Mouse (Mus musculus) layer of hippocampus, adult 9-10 months (tissue): ENCODE measurements around the gene Psmb11.

Experiments
- DNase-seq: peaks from one replicate; pipeline ENCODE4 v3.0.0; 2022; ENCODE audit warnings: low spot score

The Psmb11 gene

GRCm38 (mm10) chr14:54621133-54621532 lies at the start of gene Psmb11:
TSS of gene Psmb11 (plus strand) at chr14:54621433.
- no peak for DNase-seq

GRCm38 (mm10) chr14:54572122-54572521 lies 49.1 kb upstream of the Psmb11 start:
- DNase-seq: no peak

- no peak for DNase-seq
These were observed 48.2 kb upstream of the Psmb11 start for GRCm38 (mm10) chr14:54572790-54573736.

- DNase-seq: no peak
These were observed 47.0 kb upstream of the Psmb11 start for GRCm38 (mm10) chr14:54574253-54574652.

- no peak for DNase-seq
These were observed 46.2 kb upstream of the Psmb11 start for GRCm38 (mm10) chr14:54575031-54575430.

GRCm38 (mm10) chr14:54575631-54576030 lies 45.6 kb upstream of the Psmb11 start:
- DNase-seq: no peak

- no peak for DNase-seq
These were observed 44.8 kb upstream of the Psmb11 start for GRCm38 (mm10) chr14:54576241-54577088.

- DNase-seq: no peak
These were observed 43.9 kb upstream of the Psmb11 start, which contains the start of gene Ajuba for GRCm38 (mm10) chr14:54577089-54577982. TSS of gene Ajuba (minus strand) at chr14:54577558.

- DNase-seq: no peak
These were observed 43.2 kb upstream of the Psmb11 start for GRCm38 (mm10) chr14:54578063-54578462.

GRCm38 (mm10) chr14:54579638-54580037 lies 41.6 kb upstream of the Psmb11 start:
- no peak for DNase-seq

GRCm38 (mm10) chr14:54582536-54582935 lies 38.7 kb upstream of the Psmb11 start:
- no peak for DNase-seq

- DNase-seq: no peak
These were observed 37.4 kb upstream of the Psmb11 start for GRCm38 (mm10) chr14:54583681-54584338.

GRCm38 (mm10) chr14:54591056-54591455 lies 30.2 kb upstream of the Psmb11 start:
- DNase-seq: no peak

GRCm38 (mm10) chr14:54592319-54592934 lies 28.8 kb upstream of the Psmb11 start:
- no peak for DNase-seq

GRCm38 (mm10) chr14:54594055-54594454 lies 27.2 kb upstream of the Psmb11 start:
- DNase-seq: no peak

- DNase-seq: no peak
These were observed 26.4 kb upstream of the Psmb11 start for GRCm38 (mm10) chr14:54594631-54595414.

GRCm38 (mm10) chr14:54597084-54597483 lies 24.1 kb upstream of the Psmb11 start:
- no peak for DNase-seq

GRCm38 (mm10) chr14:54601601-54602000 lies 19.6 kb upstream of the Psmb11 start:
- no peak for DNase-seq

- no peak for DNase-seq
These were observed 18.6 kb upstream of the Psmb11 start for GRCm38 (mm10) chr14:54602613-54603012.
